Mouse (Mus musculus): ENCODE data around the gene Actc1. TPM values are rescaled to one million over a fixed set of nuclear protein-coding genes. Genes with fewer than 3 reads are reported as not detected.

Gene Actc1
- not detected for total RNA-seq (2021)
- long read RNA-seq, experiment 1: 0 reads
- long read RNA-seq, experiment 2: 0 reads

DNA sequence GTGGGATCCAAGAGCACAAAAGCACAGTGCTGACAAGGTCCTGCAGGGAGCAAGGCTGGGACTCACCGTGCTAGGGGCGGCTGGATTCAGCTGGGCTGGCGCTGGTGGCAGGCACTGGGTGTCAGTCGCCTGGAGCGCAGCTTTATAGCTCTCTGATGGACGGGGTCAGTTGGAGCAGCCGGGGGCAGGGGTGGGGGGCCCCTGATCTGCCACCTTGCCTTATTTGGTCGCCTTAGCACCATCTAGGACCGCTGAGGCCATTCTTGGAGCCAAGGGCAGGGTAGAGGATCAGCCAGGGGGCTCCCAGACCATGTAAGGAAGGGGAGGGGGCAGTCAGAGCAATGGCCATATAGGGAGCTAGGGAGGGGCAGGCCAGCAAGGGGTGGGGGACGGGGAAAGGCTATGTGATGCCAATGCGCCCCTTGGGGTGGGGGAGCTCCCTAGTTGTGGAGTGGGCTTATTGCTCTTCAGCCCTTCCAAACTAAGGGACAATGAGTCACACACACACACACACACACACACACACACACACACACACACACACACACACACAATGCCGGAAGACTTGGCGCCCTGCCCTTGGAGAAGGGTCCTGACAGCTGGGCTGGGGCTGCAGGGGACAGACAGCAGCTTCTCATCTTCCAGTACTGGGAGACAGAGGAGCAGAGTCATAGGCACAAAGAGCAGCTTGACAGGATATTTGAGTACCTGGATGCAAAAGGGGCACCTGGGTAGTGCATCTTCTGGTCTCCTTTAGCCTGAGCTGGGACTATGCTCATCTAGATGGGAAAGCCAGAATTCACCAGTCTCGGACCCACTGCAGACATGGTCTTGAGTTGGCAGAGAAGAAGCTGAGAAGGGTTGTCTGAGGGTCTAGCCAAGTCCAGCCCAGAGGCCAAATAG, at the start of gene Actc1:
Gene Actc1, minus strand, starts transcription at position 853 of the 903 bp plus-strand sequence.
- Histone ChIP-seq H3K27ac (no peak within 1 kb of the TSS), H3K4me3 (no peak within 1 kb of the TSS)
- DNase-seq (ENCODE audit: low spot score in 2 of 2): no peak
- TF ChIP-seq CTCF (conservative IDR thresholded peaks at IDR 0.05): no peak

DNA sequence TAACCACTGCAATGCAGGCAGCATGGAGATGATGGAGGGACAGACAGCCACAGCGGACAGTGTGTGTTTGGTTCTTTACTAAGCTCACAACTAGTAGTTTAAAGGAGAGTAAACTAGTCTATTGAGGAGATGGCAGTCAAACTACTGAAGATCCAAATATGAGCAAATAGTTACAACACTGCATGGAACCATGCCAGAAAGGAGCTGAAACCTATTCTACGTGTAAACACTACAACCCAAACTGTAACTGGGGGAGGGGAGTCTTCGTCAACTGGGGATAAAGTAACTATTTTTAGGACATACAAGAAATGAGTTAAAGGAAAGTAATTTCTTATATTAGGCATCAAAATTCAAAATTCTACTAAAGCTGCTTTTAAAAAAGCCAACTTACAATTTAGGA, 49.1 kb upstream of the Actc1 start:
- no peak for TF ChIP-seq CTCF (conservative IDR thresholded peaks at IDR 0.05)

DNA sequence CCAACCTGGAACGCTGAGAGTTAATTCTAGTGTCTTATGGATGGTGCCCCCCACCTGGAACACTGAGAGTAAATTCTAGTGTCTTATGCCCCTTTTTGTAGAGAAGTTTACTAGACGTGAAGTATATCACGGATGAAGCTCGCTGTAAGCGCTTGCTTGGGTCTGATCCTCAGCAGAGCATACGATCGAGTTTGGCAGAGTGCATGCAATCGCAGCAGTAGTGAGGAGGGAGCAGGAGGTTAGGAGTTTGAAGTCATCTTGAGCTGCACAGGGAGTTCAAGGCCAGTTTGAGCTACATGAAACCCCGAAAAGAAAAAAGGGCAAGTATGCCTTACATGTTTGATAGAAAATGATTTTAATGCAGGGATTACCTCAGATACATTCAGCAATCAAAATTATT, 47.5 kb upstream of the Actc1 start:
- Histone ChIP-seq H3K4me3 (no peak overlapping the region), H3K27ac (no peak overlapping the region)
- no peak for DNase-seq (ENCODE audit: low spot score in 2 of 2)
- TF ChIP-seq CTCF (conservative IDR thresholded peaks at IDR 0.05): no peak

More for the DNA sequence above, 49.1 kb upstream of the Actc1 start:
- DNase-seq (ENCODE audit: low spot score in 2 of 2): no peak
- Histone ChIP-seq H3K27ac (no peak overlapping the region), H3K4me3 (no peak overlapping the region)

DNA sequence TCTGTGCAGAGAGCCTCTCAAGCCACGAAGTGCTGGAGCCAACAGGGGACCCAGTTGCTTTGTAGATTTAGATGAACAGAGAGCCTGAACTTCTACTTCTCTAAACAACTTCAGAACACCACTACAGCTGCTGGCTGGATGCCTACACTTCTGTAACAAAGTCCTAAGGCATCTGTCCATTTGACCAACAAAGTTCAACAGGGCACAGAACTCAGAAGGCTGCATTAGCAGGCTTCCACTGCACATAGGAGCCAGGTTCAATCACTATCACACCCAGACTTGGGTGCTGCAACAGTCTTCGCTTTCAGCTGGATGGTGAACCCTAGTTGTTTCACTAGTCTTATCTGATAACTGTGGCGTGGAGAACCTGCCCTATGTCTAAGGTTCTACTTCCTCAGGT, 46.5 kb upstream of the Actc1 start:
- TF ChIP-seq CTCF (conservative IDR thresholded peaks at IDR 0.05): no peak
- DNase-seq (ENCODE audit: low spot score in 2 of 2): no peak
- H3K4me3 ChIP-seq: no peak overlapping the region
- H3K27ac ChIP-seq: no peak overlapping the region

DNA sequence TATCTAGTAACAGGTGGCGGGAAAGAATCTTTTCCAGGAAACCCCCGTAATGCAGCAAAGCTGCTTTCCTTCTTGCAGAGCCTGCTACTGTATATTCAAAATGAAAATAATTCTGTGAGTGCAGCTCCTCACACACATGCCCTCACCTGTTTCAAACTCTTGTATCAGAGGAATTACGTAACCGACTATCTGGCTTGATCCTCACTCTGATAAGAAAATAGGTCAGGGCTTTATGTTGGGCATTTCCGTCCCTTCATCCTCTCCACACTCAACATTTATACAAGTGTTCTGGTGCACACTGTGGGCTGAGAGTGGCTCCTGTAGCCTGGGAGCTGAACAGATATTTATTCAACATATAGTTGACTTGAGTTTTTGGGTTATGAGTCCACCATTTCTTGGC, 45.8 kb upstream of the Actc1 start:
- TF ChIP-seq CTCF (conservative IDR thresholded peaks at IDR 0.05): no peak
- Histone ChIP-seq H3K4me3 (no peak overlapping the region), H3K27ac (no peak overlapping the region)
- no peak for DNase-seq (ENCODE audit: low spot score in 2 of 2)

DNA sequence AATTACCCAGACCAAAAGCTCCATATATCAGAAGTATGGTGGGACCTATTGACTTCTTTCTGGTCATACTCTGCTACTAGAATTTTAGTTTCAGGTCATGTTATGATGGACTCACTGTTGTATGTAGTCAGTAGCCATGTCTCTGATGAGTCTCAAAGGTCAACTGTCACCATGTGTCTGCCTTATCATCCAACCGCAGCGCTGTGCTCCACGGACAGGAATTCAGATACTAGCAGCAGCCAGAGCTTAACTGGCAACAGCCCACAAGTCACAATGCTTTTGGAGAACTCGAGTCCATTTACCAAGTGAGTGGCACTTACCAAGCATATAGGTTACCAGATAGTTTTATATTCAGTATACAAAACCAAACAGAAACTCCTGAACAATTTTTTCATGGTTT, 44.3 kb upstream of the Actc1 start:
- H3K4me3 ChIP-seq: no peak overlapping the region
- no peak for TF ChIP-seq CTCF (conservative IDR thresholded peaks at IDR 0.05)
- H3K27ac ChIP-seq: no peak overlapping the region
- no peak for DNase-seq (ENCODE audit: low spot score in 2 of 2)

DNA sequence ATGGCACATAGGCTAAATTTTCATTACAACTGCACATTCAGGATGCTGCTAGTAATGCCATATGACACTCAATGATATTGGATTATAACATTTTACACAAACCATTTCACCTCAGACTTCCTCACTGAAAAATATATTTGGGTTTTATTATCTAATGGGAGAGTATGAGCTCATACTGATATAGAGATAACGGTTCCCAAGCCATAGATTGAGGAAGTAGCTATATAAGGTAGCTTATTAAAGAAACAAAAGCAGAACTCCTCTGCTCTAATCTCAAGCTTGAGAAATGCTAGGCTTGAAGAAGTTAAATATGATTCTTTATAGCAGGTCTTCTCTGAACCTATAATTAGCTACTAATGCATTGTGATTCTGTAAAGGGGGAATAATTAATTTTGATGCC, 43.2 kb upstream of the Actc1 start:
- Histone ChIP-seq H3K4me3 (no peak overlapping the region), H3K27ac (no peak overlapping the region)
- no peak for DNase-seq (ENCODE audit: low spot score in 2 of 2)
- no peak for TF ChIP-seq CTCF (conservative IDR thresholded peaks at IDR 0.05)

DNA sequence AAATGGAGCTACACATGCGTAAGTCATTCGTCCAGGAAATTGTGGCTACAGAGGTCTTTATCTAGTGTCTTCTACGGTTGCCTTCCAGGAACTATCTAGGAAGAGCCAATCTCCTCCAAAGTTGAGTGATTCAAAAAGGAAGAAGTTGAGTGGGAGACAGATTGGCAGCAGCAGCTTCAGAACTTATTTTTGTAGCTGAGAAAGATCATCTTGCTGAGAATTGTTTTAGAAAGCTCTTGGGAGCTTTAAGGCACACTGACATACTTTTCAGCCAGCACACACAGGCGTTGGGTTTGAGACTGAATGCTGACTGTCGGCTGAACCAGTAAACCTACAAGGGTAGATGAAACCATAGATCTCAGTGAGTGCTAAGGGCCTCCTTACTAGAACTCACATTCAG, 42.0 kb upstream of the Actc1 start:
- TF ChIP-seq CTCF (conservative IDR thresholded peaks at IDR 0.05): no peak
- Histone ChIP-seq H3K27ac (no peak overlapping the region), H3K4me3 (no peak overlapping the region)
- DNase-seq (ENCODE audit: low spot score in 2 of 2): no peak

DNA sequence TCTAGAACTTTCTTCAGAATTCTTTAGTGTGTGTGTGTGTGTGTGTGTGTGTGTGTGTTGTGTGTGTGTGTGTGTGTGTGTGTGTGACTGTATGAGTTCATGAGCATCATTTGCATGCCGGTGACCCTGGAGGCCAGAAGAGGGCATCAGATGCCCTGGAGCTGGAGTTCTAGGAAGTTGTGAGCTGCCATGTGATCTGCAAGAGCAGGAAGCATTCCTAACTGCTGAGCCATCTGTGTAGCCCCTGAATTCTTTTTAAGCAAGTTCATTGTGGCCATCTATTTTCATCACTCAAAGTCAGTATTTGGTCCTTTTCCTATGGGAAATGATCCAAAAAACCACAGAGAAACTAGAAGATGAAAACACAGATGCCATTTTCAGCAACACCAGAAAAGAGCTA, 41.3 kb upstream of the Actc1 start:
- no peak overlapping the region for H3K27ac ChIP-seq
- H3K4me3 ChIP-seq: no peak overlapping the region
- TF ChIP-seq CTCF (conservative IDR thresholded peaks at IDR 0.05): no peak
- DNase-seq (ENCODE audit: low spot score in 2 of 2): no peak

DNA sequence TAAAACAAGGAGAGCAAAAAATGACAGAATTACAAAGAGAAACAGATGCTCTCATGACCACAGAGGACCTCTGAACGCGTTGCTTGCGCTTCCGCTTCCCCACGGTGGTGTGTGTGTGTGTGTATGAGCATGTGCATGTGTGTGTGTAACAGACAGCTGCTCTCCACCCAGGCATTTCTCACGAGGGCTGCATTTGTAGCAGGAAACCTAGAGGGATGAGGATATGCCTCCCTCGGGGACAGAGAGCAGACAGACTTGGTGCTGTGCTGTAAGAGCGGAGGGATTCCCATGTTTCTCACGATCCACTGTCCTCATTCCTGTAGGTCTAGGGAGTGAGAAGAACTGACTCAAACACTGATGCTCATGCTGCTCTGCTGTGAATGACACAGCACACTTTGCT, 40.2 kb upstream of the Actc1 start:
- Histone ChIP-seq H3K27ac (no peak overlapping the region), H3K4me3 (no peak overlapping the region)
- no peak for DNase-seq (ENCODE audit: low spot score in 2 of 2)
- TF ChIP-seq CTCF (conservative IDR thresholded peaks at IDR 0.05): no peak

DNA sequence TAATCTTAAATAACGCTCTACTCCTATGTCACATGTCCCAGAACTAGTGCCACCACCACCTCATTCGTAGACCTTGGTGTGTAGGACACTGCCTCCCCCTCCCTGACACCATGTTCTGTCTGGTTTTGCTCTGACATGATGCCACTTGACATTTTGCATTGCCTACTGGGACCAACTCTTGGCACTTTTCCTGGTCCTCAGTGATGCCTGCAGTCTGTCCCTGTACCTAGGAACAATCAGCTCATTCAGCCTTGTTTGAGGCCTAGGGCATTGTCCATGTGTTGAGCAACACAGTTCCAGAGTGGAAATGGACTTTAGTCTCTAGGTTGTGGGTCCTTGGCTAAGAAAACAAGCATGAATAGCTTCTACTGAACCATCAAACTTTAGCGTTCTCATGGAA, 36.5 kb upstream of the Actc1 start:
- TF ChIP-seq CTCF (conservative IDR thresholded peaks at IDR 0.05): no peak
- DNase-seq (ENCODE audit: low spot score in 2 of 2): no peak
- Histone ChIP-seq H3K27ac (no peak overlapping the region), H3K4me3 (no peak overlapping the region)

DNA sequence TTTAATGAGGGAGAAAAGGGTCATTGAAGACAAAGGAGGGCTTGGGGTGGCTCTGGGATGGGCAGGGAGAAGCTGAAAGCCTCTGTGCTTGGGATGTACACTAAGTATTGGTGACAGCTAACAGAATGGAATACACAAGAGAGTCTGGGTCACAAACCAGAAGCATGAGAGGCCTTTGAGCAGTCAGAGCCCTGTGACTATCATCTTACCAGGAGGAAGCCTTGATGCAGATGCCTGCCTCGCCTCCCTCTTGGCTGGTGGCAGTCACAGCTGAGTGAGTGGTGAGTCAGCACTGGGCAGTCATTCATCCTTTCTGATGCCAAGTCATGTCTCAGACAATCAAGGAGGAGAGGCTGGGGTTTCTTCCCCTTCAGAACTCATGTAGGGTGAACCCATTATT, 33.9 kb upstream of the Actc1 start:
- Histone ChIP-seq H3K27ac (no peak overlapping the region), H3K4me3 (no peak overlapping the region)
- peak in 1 of 2 experiments; percentile 16 for DNase-seq (ENCODE audit: low spot score in 2 of 2)
- TF ChIP-seq CTCF (conservative IDR thresholded peaks at IDR 0.05): no peak

DNA sequence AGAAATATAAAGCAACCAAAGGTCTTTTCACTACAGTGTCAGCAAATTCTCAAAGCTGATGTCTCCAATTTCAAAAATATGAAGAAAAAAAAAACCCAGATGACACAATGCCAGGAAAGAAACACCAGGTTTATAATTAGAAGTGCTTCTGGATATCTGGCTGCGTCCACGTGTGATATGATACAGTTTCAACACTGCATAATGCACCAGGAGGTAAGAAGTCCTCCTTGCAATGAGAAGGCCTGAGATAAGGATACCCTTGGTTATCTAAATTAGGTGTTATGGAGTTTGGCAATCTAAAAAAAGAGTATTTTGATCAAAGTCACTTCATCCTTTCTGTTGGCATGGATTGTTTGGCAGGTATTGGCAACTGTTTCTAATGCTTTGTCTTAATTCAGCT, 18.5 kb upstream of the Actc1 start:
- no peak overlapping the region for H3K4me3 ChIP-seq
- DNase-seq (ENCODE audit: low spot score in 2 of 2): no peak
- H3K27ac ChIP-seq: no peak overlapping the region
- TF ChIP-seq CTCF (conservative IDR thresholded peaks at IDR 0.05): no peak

DNA sequence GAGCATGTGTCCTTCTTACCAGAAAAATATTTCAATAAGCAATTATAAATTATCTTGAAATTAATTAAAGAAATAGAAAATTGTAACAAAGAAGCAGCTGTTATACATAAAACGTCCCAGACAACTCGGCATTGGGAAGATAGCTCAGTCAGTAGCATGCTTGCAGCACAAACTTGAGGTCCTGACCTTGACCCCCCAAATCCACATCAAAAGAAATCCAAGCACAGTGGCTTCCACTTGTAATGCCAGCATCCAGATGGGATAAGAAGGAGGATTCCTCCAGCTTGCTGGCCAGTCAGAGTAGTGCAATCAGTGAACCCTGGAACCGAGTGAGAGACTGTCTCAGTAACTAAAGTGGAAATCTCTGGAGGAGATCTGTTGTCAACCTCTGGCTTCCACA, 12.9 kb upstream of the Actc1 start:
- DNase-seq (ENCODE audit: low spot score in 2 of 2): no peak
- no peak overlapping the region for H3K27ac ChIP-seq
- H3K4me3 ChIP-seq: no peak overlapping the region
- no peak for TF ChIP-seq CTCF (conservative IDR thresholded peaks at IDR 0.05)

Measured in layer of hippocampus, adult 2 months (tissue).